Mouse (Mus musculus): ENCODE data around the gene Epha6. TPM values are rescaled to one million over a fixed set of nuclear protein-coding genes. Genes with fewer than 3 reads are reported as not detected.
A peak's percentile ranks its signal among the peaks of the same experiment; 100 is the strongest.

The Epha6 gene
- polyA plus RNA-seq, 1 experiment from 2014 or later = 2.2 TPM

DNA sequence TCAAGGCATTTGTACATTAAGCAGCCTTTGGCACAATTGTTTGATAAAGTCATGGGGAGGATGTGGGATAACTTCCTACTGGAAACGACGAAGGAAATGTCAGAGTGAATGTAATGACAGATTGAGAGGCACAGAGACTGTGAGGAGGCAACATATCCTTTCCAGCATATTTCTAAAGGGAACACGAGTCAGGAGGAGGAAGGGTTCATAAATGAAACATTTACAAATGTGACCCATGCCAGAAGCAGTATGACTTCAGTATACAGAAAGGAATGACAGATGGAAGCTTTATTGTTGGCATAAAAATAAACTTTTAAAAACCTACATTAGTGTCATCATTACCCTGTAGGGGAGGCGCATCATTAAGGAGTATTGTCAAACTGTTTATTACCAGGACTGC, 60.9 kb downstream of the Epha6 start:
- H3K36me3 ChIP-seq (ENCODE audit: control insufficient read depth, insufficient read depth, low read length) = no peaks in the 10 kb centered on the region
- WGBS = 83% methylated on average over 4 of the region's 4 CpGs
- H3K9me3 ChIP-seq (ENCODE audit: control insufficient read depth, low read length) = no peaks in the 10 kb centered on the region
- no peaks in the 10 kb centered on the region for H3K4me1 ChIP-seq (replicated peaks; ENCODE audit: control insufficient read depth, insufficient read depth, low read length)
- H3K27ac ChIP-seq (ENCODE audit: low read depth, low read length) = no peak overlapping the region
- DNase-seq (ENCODE audit: low spot score) = no peak
- no peak overlapping the region for H3K4me3 ChIP-seq (ENCODE audit: low read depth, low read length)
- no peak for ATAC-seq (ENCODE audit: low FRiP score)
- H3K27me3 ChIP-seq (ENCODE audit: control insufficient read depth, insufficient read depth, low read length) = no peaks in the 10 kb centered on the region
- H3K9ac ChIP-seq (ENCODE audit: low read depth, low read length) = no peak overlapping the region
- no peak overlapping the region for H3K4me2 ChIP-seq (replicated peaks; ENCODE audit: low read depth, low read length)

DNA sequence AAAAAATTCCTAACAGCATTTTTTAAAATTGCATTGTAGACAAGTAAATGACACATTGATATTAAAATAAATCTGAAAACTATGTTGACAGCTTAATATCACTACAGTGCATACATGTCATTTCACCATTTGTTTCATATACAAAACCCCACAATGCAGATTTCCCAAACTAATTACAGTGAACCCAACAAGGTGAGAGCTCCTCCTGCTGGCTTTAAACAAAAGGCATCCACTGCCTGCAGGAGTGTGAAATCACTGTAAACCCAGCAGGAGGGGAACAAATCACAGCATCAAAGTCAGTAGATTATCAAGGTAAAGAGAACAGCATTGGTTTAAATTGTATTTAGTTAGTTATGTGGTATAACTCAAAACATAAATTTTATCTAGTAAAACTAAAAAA, 67.1 kb downstream of the Epha6 start:
- H3K27ac ChIP-seq (ENCODE audit: low read depth, low read length) = no peak overlapping the region

DNA sequence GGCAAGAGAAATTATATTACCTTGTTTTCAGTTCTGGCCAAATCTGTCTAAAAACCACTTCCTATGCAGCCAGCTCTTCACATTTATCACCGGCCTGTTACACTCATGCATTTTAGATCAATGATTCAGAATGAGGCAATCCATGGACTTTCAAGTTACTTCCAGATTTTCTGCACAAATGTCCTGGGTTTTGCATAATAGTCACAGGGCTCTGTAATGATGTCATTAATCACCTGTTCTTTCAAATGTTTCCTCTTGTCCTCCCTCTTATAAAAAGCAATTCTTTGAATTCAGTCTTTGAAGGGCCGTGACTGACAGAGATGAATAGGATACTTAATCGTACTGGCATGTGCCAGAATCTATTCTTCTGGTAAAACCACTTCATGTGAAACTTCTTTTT, 95.6 kb downstream of the Epha6 start:
- WGBS = 41% methylated on average over 3 of the region's 3 CpGs
- Histone ChIP-seq H3K4me3 (ENCODE audit: low read depth, low read length) (no peak overlapping the region), H3K27ac (ENCODE audit: low read depth, low read length) (no peak overlapping the region), H3K4me1 (replicated peaks; ENCODE audit: control insufficient read depth, insufficient read depth, low read length) (no peaks in the 10 kb centered on the region), H3K4me2 (replicated peaks; ENCODE audit: low read depth, low read length) (no peak overlapping the region), H3K9ac (ENCODE audit: low read depth, low read length) (no peak overlapping the region), H3K27me3 (ENCODE audit: control insufficient read depth, insufficient read depth, low read length) (no peaks in the 10 kb centered on the region), H3K36me3 (ENCODE audit: control insufficient read depth, insufficient read depth, low read length) (no peaks in the 10 kb centered on the region), H3K9me3 (ENCODE audit: control insufficient read depth, low read length) (no peaks in the 10 kb centered on the region)
- DNase-seq (ENCODE audit: low spot score) (peak; percentile 12), ATAC-seq (ENCODE audit: low FRiP score) (peak; percentile 84)

More for the DNA sequence above, 67.1 kb downstream of the Epha6 start:
- H3K9me3 ChIP-seq (ENCODE audit: control insufficient read depth, low read length) = no peaks in the 10 kb centered on the region
- H3K36me3 ChIP-seq (ENCODE audit: control insufficient read depth, insufficient read depth, low read length) = no peaks in the 10 kb centered on the region
- no peak overlapping the region for H3K4me3 ChIP-seq (ENCODE audit: low read depth, low read length)
- no peaks in the 10 kb centered on the region for H3K27me3 ChIP-seq (ENCODE audit: control insufficient read depth, insufficient read depth, low read length)
- no peak overlapping the region for H3K4me2 ChIP-seq (replicated peaks; ENCODE audit: low read depth, low read length)
- no peaks in the 10 kb centered on the region for H3K4me1 ChIP-seq (replicated peaks; ENCODE audit: control insufficient read depth, insufficient read depth, low read length)
- H3K9ac ChIP-seq (ENCODE audit: low read depth, low read length) = no peak overlapping the region
- ATAC-seq (ENCODE audit: low FRiP score) (0 out of 2 replicates have a peak, but pooled peaks have one; percentile 51), DNase-seq (ENCODE audit: low spot score) (peak; percentile 42)

DNA sequence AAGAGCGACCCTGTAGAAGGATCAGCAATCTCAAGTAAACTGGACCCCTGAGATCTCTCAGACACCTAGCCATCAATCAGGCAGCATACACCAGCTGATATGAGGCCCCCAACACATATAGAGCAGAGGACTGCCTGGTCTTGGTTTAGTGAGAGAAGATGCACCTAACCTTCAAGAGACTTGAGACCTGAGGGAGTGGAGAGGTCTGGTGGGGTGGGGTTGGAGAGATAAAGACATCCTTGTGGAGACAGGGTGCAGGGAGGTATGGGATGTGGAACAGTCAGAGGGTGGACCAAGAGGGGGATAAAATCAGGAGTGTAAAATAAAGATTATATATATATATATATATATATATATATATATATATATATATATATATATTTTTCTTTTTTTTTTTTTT, 105.8 kb downstream of the Epha6 start:
- H3K36me3 ChIP-seq (ENCODE audit: control insufficient read depth, insufficient read depth, low read length) = no peaks in the 10 kb centered on the region
- H3K27ac ChIP-seq (ENCODE audit: low read depth, low read length) = no peak overlapping the region
- no peaks in the 10 kb centered on the region for H3K9me3 ChIP-seq (ENCODE audit: control insufficient read depth, low read length)
- no peak overlapping the region for H3K4me2 ChIP-seq (replicated peaks; ENCODE audit: low read depth, low read length)
- no peak for DNase-seq (ENCODE audit: low spot score)
- H3K9ac ChIP-seq (ENCODE audit: low read depth, low read length) = no peak overlapping the region
- no peak for ATAC-seq (ENCODE audit: low FRiP score)
- WGBS = 89% methylated on average over 1 of the region's 1 CpGs
- H3K4me1 ChIP-seq (replicated peaks; ENCODE audit: control insufficient read depth, insufficient read depth, low read length) = no peaks in the 10 kb centered on the region
- no peak overlapping the region for H3K4me3 ChIP-seq (ENCODE audit: low read depth, low read length)
- H3K27me3 ChIP-seq (ENCODE audit: control insufficient read depth, insufficient read depth, low read length) = no peaks in the 10 kb centered on the region

DNA sequence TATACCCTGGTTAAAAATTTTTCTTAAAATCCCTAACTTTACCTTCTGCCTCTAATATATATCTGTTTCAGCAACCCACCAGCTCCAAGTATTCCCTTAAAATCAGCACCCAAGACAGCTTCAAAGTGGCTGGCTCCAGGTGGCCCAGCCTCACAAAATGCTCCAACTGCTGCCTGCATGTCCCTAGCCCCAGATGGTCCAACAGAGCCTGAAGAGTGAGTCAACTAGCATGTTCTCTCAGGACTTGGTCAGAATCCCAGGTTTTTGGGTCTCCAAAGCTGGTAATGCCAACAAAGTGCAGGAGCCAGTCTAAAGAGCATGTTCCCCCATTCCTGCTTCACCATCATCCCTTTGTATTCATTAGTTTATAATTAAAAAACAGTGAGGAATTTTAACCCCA, 129.6 kb downstream of the Epha6 start:
- Histone ChIP-seq H3K36me3 (ENCODE audit: control insufficient read depth, insufficient read depth, low read length) (no peaks in the 10 kb centered on the region), H3K4me1 (replicated peaks; ENCODE audit: control insufficient read depth, insufficient read depth, low read length) (no peaks in the 10 kb centered on the region), H3K9ac (ENCODE audit: low read depth, low read length) (no peak overlapping the region), H3K4me3 (ENCODE audit: low read depth, low read length) (no peak overlapping the region), H3K9me3 (ENCODE audit: control insufficient read depth, low read length) (no peaks in the 10 kb centered on the region), H3K4me2 (replicated peaks; ENCODE audit: low read depth, low read length) (no peak overlapping the region), H3K27me3 (ENCODE audit: control insufficient read depth, insufficient read depth, low read length) (no peaks in the 10 kb centered on the region), H3K27ac (ENCODE audit: low read depth, low read length) (no peak overlapping the region)
- no peak for ATAC-seq (ENCODE audit: low FRiP score)
- no peak for DNase-seq (ENCODE audit: low spot score)

DNA sequence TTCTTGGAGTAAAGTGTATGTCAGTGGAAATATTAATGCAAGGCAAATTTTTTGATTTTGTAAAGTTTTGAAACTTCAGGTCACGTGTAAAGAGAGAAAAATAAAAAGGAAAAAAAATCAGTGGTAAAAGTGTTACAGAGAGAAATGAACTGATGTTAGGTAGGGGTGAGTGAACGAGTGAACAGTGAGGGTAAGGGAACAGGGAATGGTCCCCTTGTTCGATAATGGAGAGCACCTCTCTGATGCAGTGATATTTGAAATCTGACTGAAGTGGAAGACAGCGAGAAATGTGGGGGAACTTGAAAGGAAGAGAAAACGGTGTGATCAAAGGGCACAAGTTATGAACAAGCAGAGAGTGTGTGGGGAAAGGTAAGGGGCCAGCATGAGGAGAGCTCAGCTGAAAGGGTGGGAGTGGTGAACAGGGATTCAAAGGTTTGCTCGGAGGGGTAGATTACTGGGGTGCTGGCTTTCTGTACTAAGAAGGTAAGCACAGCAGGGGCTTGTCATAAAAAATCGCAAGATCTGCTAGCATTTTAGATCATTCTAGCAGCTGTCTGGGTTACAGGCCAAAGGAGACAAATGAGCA, 137.0 kb downstream of the Epha6 start:
- H3K9me3 ChIP-seq (ENCODE audit: control insufficient read depth, low read length) = no peaks in the 10 kb centered on the region
- H3K9ac ChIP-seq (ENCODE audit: low read depth, low read length) = no peak overlapping the region
- H3K27ac ChIP-seq (ENCODE audit: low read depth, low read length) = no peak overlapping the region
- 80% methylated on average over 7 of the region's 7 CpGs for WGBS
- no peaks in the 10 kb centered on the region for H3K27me3 ChIP-seq (ENCODE audit: control insufficient read depth, insufficient read depth, low read length)
- no peaks in the 10 kb centered on the region for H3K4me1 ChIP-seq (replicated peaks; ENCODE audit: control insufficient read depth, insufficient read depth, low read length)
- ATAC-seq (ENCODE audit: low FRiP score) (no peak), DNase-seq (ENCODE audit: low spot score) (no peak)
- no peak overlapping the region for H3K4me2 ChIP-seq (replicated peaks; ENCODE audit: low read depth, low read length)
- no peak overlapping the region for H3K4me3 ChIP-seq (ENCODE audit: low read depth, low read length)
- no peaks in the 10 kb centered on the region for H3K36me3 ChIP-seq (ENCODE audit: control insufficient read depth, insufficient read depth, low read length)

DNA sequence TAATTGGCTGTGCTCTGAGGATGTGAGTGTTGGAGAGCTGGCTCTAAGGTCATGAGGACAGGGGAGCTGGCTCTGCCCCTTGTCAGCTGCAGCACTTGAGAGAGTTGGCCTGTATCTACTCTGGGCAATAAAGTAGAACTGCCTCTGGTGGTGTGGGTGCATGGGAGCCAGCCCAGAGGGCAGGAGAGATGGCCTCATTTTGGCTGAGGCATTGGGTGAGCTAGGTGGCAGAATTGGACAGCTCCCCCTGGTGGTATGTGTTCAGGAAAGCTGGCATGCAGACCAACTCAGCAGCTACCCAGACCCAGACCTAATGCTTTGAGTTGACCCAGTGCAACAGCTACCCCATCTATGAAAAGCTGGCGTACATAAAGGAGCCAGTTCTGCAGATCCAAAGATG, 170.0 kb downstream of the Epha6 start:
- no peaks in the 10 kb centered on the region for H3K27me3 ChIP-seq (ENCODE audit: control insufficient read depth, insufficient read depth, low read length)
- no peak overlapping the region for H3K9ac ChIP-seq (ENCODE audit: low read depth, low read length)
- H3K36me3 ChIP-seq (ENCODE audit: control insufficient read depth, insufficient read depth, low read length) = no peaks in the 10 kb centered on the region
- ATAC-seq (ENCODE audit: low FRiP score) (peak; percentile 60; the same call in 1 of the 2 replicates), DNase-seq (ENCODE audit: low spot score) (peak; percentile 31)
- H3K4me1 ChIP-seq (replicated peaks; ENCODE audit: control insufficient read depth, insufficient read depth, low read length) = no peaks in the 10 kb centered on the region
- no peak overlapping the region for H3K27ac ChIP-seq (ENCODE audit: low read depth, low read length)
- WGBS = 100% methylated on average over 1 of the region's 1 CpGs
- no peaks in the 10 kb centered on the region for H3K9me3 ChIP-seq (ENCODE audit: control insufficient read depth, low read length)
- H3K4me2 ChIP-seq (replicated peaks; ENCODE audit: low read depth, low read length) = no peak overlapping the region
- no peak overlapping the region for H3K4me3 ChIP-seq (ENCODE audit: low read depth, low read length)

DNA sequence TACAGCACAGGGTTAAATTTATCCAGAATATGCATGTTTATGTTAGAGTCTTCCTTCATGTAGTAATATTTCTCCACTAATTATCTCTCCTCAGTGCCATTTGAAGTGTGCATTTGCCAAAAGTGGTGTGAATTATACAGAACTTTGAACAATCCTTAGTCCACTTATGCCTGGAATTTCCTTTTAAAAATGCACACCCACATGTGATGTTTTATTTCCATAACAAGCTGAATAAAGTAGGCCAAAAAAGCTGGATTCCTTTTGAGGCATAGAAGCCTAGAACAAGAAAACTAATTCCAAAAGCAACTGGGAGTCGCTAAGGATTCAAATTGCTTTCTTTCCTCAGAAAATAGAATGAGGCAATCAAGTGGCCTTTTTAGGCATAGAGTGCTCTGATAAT, 171.1 kb downstream of the Epha6 start:
- no peak overlapping the region for H3K27ac ChIP-seq (ENCODE audit: low read depth, low read length)
- no peak for DNase-seq (ENCODE audit: low spot score)

DNA sequence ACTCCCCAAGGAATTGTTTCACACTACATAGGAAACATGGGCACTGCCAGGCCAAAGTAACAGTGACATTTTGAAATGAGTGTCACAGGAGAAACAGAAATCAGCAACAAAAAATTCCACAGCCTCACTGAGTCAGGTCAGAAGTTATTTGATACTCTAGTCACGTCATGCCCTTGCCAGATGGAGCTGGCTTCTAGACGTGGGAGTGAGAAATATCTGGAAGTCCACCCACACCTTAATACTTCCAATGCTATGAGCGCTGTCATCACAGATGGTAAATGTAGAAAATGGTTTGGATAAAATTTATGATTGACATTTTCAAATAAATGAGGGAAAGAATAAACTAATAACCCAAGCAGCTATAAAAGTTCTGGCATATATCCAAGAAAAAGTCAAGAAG, 210.0 kb downstream of the Epha6 start:
- 61% methylated on average over 3 of the region's 3 CpGs for WGBS
- no peak for ATAC-seq (ENCODE audit: low FRiP score)
- H3K4me1 ChIP-seq (replicated peaks; ENCODE audit: control insufficient read depth, insufficient read depth, low read length) = no peaks in the 10 kb centered on the region

More for the DNA sequence above, 171.1 kb downstream of the Epha6 start:
- no peak for ATAC-seq (ENCODE audit: low FRiP score)
- H3K36me3 ChIP-seq (ENCODE audit: control insufficient read depth, insufficient read depth, low read length) = no peaks in the 10 kb centered on the region
- no peaks in the 10 kb centered on the region for H3K4me1 ChIP-seq (replicated peaks; ENCODE audit: control insufficient read depth, insufficient read depth, low read length)
- H3K4me3 ChIP-seq (ENCODE audit: low read depth, low read length) = no peak overlapping the region
- no peak overlapping the region for H3K9ac ChIP-seq (ENCODE audit: low read depth, low read length)
- no peaks in the 10 kb centered on the region for H3K27me3 ChIP-seq (ENCODE audit: control insufficient read depth, insufficient read depth, low read length)
- no peak overlapping the region for H3K4me2 ChIP-seq (replicated peaks; ENCODE audit: low read depth, low read length)
- 92% methylated on average over 1 of the region's 1 CpGs for WGBS
- H3K9me3 ChIP-seq (ENCODE audit: control insufficient read depth, low read length) = no peaks in the 10 kb centered on the region

More for the DNA sequence above, 210.0 kb downstream of the Epha6 start:
- no peak for DNase-seq (ENCODE audit: low spot score)
- Histone ChIP-seq H3K4me2 (replicated peaks; ENCODE audit: low read depth, low read length) (no peak overlapping the region), H3K9me3 (ENCODE audit: control insufficient read depth, low read length) (no peaks in the 10 kb centered on the region), H3K27ac (ENCODE audit: low read depth, low read length) (no peak overlapping the region), H3K36me3 (ENCODE audit: control insufficient read depth, insufficient read depth, low read length) (no peaks in the 10 kb centered on the region), H3K27me3 (ENCODE audit: control insufficient read depth, insufficient read depth, low read length) (no peaks in the 10 kb centered on the region), H3K9ac (ENCODE audit: low read depth, low read length) (no peak overlapping the region), H3K4me3 (ENCODE audit: low read depth, low read length) (no peak overlapping the region)
